Mouse (Mus musculus) adrenal gland (tissue): ENCODE results near the gene Mapk3.

Experiments
- intact Hi-C: fragments of 180-260 bp; cut with DNase I; formaldehyde crosslinking; loops from one replicate; pipeline ENCODE4 v1.15.1; 2025

Mapk3 gene

GRCm38 (mm10) chr7:126800269-126801056, 41.1 kb downstream of the Mapk3 start:
- intact Hi-C loops: no loop called here

DNA sequence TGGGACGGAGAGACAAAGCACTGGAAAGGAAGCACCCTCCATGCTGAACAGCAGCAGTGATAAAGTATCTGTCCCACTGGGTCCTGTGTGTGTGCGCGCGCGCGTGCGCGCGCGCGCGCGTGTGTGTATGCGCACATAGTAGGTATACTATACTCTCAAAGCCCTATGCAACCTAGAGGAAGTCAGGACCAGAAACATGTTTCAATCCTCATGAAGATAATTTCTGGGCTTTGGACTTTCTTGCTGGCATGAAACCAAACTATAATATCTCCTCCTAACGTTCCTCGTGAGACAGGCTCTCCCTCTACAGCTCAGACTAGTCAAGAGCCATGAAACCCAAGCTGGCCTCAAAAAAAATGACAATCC, 41.6 kb downstream of the Mapk3 start:
- intact Hi-C loops: no loop called here

DNA sequence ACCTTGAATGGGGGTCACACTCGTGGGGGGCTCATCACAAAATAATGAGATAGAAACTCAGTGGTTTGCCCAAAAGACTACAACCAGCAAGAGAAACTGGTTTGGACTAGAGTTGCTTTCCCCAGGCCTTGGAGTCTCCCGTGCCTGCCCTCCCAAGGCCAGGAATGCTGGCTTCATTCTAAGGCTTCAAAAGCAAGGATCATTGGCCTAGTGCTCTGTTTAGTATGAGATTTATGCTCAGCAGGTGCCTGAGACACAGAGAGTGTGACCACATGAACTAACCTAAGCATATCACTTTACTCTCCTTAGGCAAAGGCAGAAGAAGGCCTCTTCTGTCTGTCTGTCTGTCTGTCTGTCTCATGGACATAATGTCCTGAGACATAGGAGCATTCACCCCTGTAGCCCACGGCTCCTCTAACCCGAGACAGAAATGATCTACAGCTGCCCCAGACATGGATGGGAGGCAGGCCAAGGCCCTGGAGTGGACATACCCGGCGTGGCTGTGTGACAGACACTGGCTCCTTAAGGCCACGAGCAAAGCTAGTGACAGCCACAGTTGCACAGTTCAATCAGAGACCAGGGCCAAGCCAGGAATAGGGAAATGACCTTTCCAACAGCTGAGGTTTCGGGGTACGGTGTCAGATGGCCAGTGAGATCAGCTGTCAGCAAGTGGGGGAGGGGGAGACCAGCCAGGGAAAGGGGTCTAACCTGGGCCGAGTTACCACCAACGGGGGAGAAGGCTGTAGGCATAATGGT, 42.9 kb downstream of the Mapk3 start:
- intact Hi-C loops: no loop called here

- intact Hi-C loops: no loop called here
Measured at GRCm38 (mm10) chr7:126803181-126803580, 43.8 kb downstream of the Mapk3 start.

GRCm38 (mm10) chr7:126803751-126804150, 44.4 kb downstream of the Mapk3 start:
- intact Hi-C loops: no loop called here

DNA sequence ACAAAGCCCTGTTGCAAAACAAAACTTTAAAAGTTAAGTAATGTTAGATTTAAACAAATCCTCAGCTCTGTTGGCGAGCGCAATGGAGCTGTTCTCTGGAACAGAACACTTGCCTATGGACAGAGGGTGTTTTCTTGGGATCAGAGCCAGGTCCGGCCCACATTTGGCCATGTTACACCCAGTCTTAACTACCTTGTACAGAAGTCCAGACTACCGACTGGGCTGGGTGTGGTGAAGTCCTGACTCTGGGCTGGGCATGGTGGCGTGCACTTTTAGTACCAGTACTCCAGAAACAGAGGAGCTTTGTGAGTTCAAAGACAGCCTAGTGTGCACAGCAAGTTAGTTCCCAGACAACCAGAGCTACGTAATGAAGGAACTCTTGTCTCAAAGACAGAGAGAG, 47.6 kb downstream of the Mapk3 start:
- intact Hi-C loops: no loop called here

DNA sequence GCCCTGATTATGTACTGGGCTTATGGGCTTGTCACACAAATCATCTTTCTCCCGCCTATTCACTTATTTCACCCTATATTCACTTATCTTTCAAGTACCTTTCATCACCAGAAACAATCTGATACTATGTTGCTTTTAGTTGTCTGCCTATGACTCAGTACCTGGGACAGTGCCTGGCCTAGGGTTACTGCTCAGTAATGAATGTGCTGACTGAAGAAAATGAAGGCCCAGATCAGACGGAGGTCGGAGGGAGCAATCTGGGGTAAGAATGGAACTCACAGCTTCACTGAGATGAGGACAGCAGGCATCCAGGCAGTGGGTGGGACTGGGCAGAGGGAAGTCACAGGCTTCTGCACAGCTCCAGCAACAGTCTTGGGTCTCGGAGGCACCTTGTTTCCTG, 48.0 kb downstream of the Mapk3 start:
- intact Hi-C loops: no loop called here

GRCm38 (mm10) chr7:126808703-126809455, 49.5 kb downstream of the Mapk3 start:
- intact Hi-C loops: no loop called here

GRCm38 (mm10) chr7:126809723-126810369, 50.4 kb downstream of the Mapk3 start:
- intact Hi-C loops: no loop called here
